Mouse (Mus musculus) lung, embryonic 15.5 days (tissue): ENCODE results near the gene Psmd1. TPM values are rescaled to one million over a fixed set of nuclear protein-coding genes. Genes with fewer than 3 reads are reported as not detected.

ENCODE experiments used
- ATAC-seq: fragments of 200-750 bp; cut with Nextera tagmentation; 2 replicates; pipeline ENCODE4 v1.8.0; 2017; ENCODE audit warnings: moderate number of reproducible peaks, borderline replicate concordance; ENCODE audit not compliant: low FRiP score, low TSS enrichment; ENCODE audit errors: extremely low read depth
- H3K27ac ChIP-seq: fragments of 300-500 bp; sonication (generic); 2 replicates; pipeline ENCODE4 v1.5.1; 2015; ENCODE audit warnings: moderate library complexity, mild to moderate bottlenecking, inconsistent platforms
- H3K27me3 ChIP-seq: fragments of 300-500 bp; sonication (generic); 2 replicates; pipeline ENCODE4 v1.6.1; 2015; ENCODE audit warnings: inconsistent platforms
- H3K36me3 ChIP-seq: fragments of 300-500 bp; sonication (generic); 2 replicates; pipeline ENCODE4 v1.6.1; 2015; ENCODE audit warnings: inconsistent platforms
- H3K4me1 ChIP-seq: fragments of 300-500 bp; sonication (generic); 2 replicates; pipeline ENCODE4 v1.6.1; 2015; ENCODE audit warnings: inconsistent platforms
- H3K4me2 ChIP-seq: fragments of 300-500 bp; sonication (generic); 2 replicates; pipeline ENCODE4 v1.6.1; 2015; ENCODE audit warnings: inconsistent platforms, mild to moderate bottlenecking, moderate library complexity
- H3K4me3 ChIP-seq: fragments of 300-500 bp; sonication (generic); 2 replicates; pipeline ENCODE4 v1.5.1; 2015; ENCODE audit warnings: mild to moderate bottlenecking, inconsistent platforms
- H3K9ac ChIP-seq: fragments of 300-500 bp; sonication (generic); 2 replicates; pipeline ENCODE4 v1.6.1; 2015; ENCODE audit warnings: inconsistent platforms
- H3K9me3 ChIP-seq: fragments of 300-500 bp; sonication (generic); 2 replicates; pipeline ENCODE4 v1.6.1; 2016; ENCODE audit warnings: inconsistent platforms
- WGBS: fragments of 180-500 bp; shearing (Covaris S2); methylation state at CpG from one replicate; pipeline ENCODE4 v1.1.7; 2015; 5-methylcytosine and 5-hydroxymethylcytosine counted together
- polyA plus RNA-seq: library from polyadenylated mRNA; unstranded; fragments of >200 nt; fragmentation: Nextera tagmentation; extraction: Ambion mirVana; gene quantifications from 2 replicates; pipeline ENCODE4 v1.2.1, GENCODE M21; 2015

The Psmd1 gene
- polyA plus RNA-seq, 1 experiment from 2014 or later: 176 TPM

DNA sequence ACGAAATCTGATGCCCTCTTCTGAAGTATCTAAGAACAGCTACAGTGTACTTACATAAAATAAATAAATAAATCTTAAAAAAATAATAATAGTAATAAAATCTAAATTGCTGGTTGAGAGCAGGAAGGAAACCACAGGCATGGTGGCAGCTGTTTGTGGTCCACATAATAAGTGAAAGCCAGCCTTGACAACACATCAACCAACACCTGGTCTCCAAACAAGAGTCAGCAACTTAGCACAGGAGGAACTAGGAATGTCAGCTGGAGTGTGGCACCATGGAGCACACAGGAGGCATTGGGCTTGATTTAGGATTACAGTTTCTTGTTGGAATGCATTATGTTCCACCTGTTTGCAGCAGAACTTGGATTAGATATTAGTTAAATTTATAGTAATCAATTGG, 40.9 kb downstream of the Psmd1 start:
- Histone ChIP-seq H3K4me3 (no peak overlapping the region), H3K4me1 (no peaks in the 10 kb centered on the region), H3K36me3 (peaks cover 6% of the 10 kb centered on the region; the same call in 1 of the 2 replicates), H3K27ac (no peak overlapping the region), H3K9ac (no peak overlapping the region), H3K27me3 (no peaks in the 10 kb centered on the region), H3K9me3 (no peaks in the 10 kb centered on the region), H3K4me2 (no peak overlapping the region)
- ATAC-seq: no peak
- WGBS: 96% methylated on average over 1 of the region's 1 CpGs

DNA sequence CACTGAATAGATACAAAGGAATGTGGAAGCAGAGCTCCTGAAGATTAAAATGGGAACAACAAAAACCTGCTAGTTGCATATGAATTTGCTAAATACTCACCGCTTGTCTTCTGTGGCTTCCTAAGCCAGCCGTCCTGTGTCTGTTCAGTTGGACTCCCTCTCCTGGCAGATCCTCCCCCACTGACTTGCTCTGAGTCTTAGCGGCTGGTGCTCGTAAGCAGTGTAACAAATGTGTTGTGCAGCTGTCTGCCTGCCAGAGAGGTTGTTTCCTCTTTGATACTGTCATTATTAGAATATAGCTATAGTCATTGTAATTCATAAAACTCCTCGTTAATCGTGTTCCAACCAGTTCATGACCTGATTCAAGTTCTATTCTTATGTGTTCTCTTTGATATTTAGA, 47.6 kb downstream of the Psmd1 start, which contains the start of gene Htr2b:
TSS of gene Htr2b (minus strand) at position 192 of the 400 bp plus-strand sequence.
- no peak within 1 kb of the TSS for H3K4me3 ChIP-seq
- WGBS: 47% methylated on average over 6 of the region's 6 CpGs
- no peak within 1 kb of the TSS for H3K9ac ChIP-seq
- ATAC-seq: no peak
- H3K9me3 ChIP-seq: no peaks in the 10 kb centered on the region
- no peak within 1 kb of the TSS for H3K4me2 ChIP-seq
- no peaks in the 10 kb centered on the region; the same call in 1 of the 2 replicates for H3K4me1 ChIP-seq
- peaks cover 4% of the 10 kb centered on the region; the same call in 1 of the 2 replicates for H3K36me3 ChIP-seq
- H3K27ac ChIP-seq: no peak within 1 kb of the TSS
- H3K27me3 ChIP-seq: no peaks in the 10 kb centered on the region

DNA sequence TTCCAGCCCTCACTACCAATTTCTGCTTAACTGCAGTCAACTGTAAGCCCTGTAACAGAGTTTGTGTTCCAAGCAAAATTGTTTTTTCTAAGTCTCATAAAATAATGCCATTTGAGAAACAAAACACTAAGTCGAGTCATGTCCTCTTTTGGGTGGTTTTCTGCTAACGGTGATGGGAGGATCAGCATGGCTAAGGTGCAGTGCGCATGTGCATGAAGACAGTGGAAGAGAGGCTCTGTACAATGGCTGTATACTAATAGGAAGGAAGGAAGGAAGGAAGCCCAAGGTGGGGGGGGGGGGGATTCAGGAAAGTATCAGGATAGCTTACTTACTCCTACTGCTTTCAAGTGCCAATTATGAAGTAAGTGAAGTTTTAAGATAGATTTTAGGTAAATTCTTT, 50.0 kb downstream of the Psmd1 start:
- H3K4me3 ChIP-seq: no peak overlapping the region
- H3K9me3 ChIP-seq: no peaks in the 10 kb centered on the region
- H3K4me1 ChIP-seq: no peaks in the 10 kb centered on the region; the same call in 1 of the 2 replicates
- no peak overlapping the region for H3K9ac ChIP-seq
- no peaks in the 10 kb centered on the region for H3K27me3 ChIP-seq
- no peak overlapping the region for H3K27ac ChIP-seq
- H3K36me3 ChIP-seq: peaks cover 21% of the 10 kb centered on the region
- 70% methylated on average over 3 of the region's 3 CpGs for WGBS
- no peak overlapping the region for H3K4me2 ChIP-seq
- no peak for ATAC-seq

DNA sequence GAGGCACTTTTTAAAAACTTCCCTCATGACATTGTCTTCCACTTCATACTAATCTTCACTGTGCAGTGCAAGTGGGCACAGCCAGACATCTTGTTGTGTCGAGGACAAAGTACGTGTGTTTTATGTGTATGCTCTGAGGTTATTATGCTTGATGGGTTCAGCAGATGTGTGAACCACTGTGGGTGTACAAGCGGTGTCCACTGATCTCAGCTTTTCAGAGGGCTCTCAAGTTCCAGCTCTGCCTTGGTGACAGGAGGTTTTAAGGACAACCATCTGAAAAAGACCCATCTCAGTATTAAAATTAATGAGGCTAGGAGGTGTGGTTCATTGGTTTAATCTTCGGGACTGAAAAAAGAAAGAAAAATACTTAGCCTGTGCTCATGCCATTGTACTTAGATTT, 55.4 kb downstream of the Psmd1 start:
- no peak overlapping the region for H3K4me3 ChIP-seq
- H3K9me3 ChIP-seq: no peaks in the 10 kb centered on the region
- H3K4me2 ChIP-seq: no peak overlapping the region
- whole genome bisulfite sequencing: 88% methylated on average over 4 of the region's 4 CpGs
- no peak overlapping the region for H3K27ac ChIP-seq
- no peaks in the 10 kb centered on the region for H3K4me1 ChIP-seq
- ATAC-seq: no peak
- H3K36me3 ChIP-seq: peaks cover 50% of the 10 kb centered on the region
- no peaks in the 10 kb centered on the region for H3K27me3 ChIP-seq
- no peak overlapping the region for H3K9ac ChIP-seq

DNA sequence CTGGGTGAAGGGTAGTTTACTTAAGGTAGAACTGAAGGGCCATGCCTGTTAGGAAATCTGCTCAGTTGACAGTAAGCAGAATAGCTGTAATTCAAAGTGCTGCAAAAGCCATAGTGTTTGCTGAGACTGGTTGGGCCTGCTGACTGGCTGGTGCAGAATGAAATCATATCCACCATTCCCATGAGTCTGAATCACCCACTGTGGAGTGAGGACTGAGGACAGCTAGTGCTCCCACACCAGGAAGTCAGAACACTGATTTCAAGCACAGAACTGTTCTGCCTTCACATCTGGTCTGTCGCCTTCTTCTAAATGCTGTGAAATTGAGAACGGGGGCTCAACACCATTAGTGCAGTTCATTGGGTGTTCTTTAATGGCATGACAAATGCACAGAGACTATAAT, 61.8 kb downstream of the Psmd1 start:
- 93% methylated on average over 2 of the region's 2 CpGs for WGBS
- peaks cover 62% of the 10 kb centered on the region for H3K36me3 ChIP-seq

DNA sequence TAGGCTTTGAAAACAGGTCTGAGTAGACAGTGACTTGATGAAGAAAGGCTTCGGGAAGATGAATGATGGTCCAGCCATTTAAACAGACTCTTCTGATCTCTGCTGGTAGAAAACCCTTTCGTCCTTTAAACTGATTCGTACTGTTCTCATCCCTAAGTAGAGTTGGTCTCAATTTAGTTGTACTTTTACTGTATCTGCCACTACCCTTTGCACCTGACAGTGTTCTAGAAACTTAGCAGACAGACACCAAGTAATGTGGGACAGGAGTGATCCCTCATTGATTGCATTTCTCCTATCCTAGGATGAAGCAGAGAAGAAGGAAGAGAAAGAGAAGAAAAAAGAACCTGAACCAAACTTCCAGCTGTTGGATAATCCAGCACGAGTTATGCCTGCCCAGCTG, 69.2 kb downstream of the Psmd1 start, which contains the start of gene Gm21972:
TSS of gene Gm21972 (plus strand) at position 301 of the 400 bp plus-strand sequence.
- Histone ChIP-seq H3K36me3 (peaks cover 73% of the 10 kb centered on the region), H3K9ac (no peak within 1 kb of the TSS), H3K27me3 (no peaks in the 10 kb centered on the region), H3K9me3 (no peaks in the 10 kb centered on the region), H3K27ac (no peak within 1 kb of the TSS), H3K4me2 (no peak within 1 kb of the TSS), H3K4me1 (no peaks in the 10 kb centered on the region), H3K4me3 (no peak within 1 kb of the TSS)
- ATAC-seq: no peak
- WGBS: 89% methylated on average over 4 of the region's 4 CpGs

More for the DNA sequence above, 61.8 kb downstream of the Psmd1 start:
- H3K4me1 ChIP-seq: no peaks in the 10 kb centered on the region
- no peak overlapping the region for H3K27ac ChIP-seq
- H3K4me3 ChIP-seq: no peak overlapping the region
- no peak for ATAC-seq
- no peaks in the 10 kb centered on the region for H3K9me3 ChIP-seq
- no peak overlapping the region for H3K9ac ChIP-seq
- H3K27me3 ChIP-seq: no peaks in the 10 kb centered on the region
- no peak overlapping the region for H3K4me2 ChIP-seq

DNA sequence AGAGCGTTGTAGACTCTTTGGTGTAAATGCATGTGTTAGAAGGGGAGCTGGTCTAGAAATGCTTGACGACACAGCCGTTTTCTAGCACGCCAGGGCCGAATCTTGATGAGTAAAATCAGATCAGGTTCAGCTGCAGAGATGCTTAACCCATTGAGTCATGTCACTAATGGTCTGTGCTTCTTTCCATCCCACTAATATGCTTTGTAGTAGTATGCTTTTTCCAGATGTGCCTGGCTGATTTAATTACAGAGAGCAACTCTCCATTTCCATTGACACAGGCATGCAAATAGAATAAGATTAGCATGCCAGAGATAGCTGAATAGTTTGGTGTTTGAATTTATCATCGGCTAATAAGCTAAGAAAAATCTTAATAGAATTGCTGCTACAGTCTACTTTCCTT, 71.1 kb downstream of the Psmd1 start:
- Histone ChIP-seq H3K4me3 (no peak overlapping the region), H3K9ac (no peak overlapping the region), H3K36me3 (peaks cover 70% of the 10 kb centered on the region), H3K27ac (no peak overlapping the region), H3K4me2 (no peak overlapping the region), H3K27me3 (no peaks in the 10 kb centered on the region), H3K4me1 (no peaks in the 10 kb centered on the region), H3K9me3 (no peaks in the 10 kb centered on the region)
- ATAC-seq: no peak
- 92% methylated on average over 6 of the region's 6 CpGs for WGBS

DNA sequence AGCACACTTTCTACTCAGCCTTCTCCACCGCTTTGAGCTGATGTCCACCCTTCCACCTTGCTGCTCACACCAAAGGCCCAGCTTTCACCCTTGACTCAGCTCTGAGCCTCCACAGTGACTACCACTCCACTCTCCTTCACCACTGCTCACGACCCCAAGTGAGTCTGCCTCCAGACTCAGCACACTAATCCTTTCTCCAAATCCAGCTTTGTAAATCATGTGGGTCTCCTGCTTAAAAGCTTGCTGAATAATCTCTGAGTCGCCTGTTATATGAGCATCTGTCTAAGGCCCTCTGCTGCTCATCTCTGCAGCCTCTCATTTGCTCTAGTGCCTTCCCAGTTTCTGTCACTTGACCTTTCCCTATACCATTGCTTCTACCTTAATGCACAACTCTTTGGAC, 76.9 kb downstream of the Psmd1 start:
- Histone ChIP-seq H3K27me3 (no peaks in the 10 kb centered on the region), H3K9ac (no peak overlapping the region), H3K36me3 (peaks cover 28% of the 10 kb centered on the region), H3K4me1 (no peaks in the 10 kb centered on the region), H3K4me3 (no peak overlapping the region), H3K27ac (no peak overlapping the region), H3K9me3 (no peaks in the 10 kb centered on the region), H3K4me2 (no peak overlapping the region)
- no peak for ATAC-seq
- 88% methylated on average over 3 of the region's 3 CpGs for WGBS

DNA sequence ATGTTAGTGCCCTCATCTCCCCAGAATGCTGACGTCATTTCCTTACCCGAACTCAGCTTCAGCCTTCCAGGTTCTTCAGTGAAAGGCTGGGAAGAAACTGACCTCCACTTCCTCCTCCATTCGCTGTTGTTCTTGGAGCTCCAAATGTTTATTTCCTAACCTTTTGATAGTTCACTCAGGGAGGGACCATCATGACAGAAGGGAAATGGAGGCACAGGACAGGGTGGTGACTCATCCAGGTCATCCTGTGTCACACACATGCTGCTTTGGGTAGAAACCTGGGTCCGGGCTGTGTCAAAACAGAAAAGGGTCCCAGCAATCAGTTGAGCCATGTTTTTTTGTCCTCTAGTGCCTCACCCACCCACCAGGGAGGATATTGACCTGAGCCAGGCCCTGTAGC, 79.0 kb downstream of the Psmd1 start:
- Histone ChIP-seq H3K4me2 (no peak overlapping the region), H3K27me3 (no peaks in the 10 kb centered on the region), H3K9me3 (no peaks in the 10 kb centered on the region), H3K4me3 (no peak overlapping the region), H3K36me3 (peaks cover 13% of the 10 kb centered on the region), H3K27ac (no peak overlapping the region), H3K4me1 (no peaks in the 10 kb centered on the region), H3K9ac (no peak overlapping the region)
- ATAC-seq: no peak
- whole genome bisulfite sequencing: 66% methylated on average over 4 of the region's 4 CpGs

DNA sequence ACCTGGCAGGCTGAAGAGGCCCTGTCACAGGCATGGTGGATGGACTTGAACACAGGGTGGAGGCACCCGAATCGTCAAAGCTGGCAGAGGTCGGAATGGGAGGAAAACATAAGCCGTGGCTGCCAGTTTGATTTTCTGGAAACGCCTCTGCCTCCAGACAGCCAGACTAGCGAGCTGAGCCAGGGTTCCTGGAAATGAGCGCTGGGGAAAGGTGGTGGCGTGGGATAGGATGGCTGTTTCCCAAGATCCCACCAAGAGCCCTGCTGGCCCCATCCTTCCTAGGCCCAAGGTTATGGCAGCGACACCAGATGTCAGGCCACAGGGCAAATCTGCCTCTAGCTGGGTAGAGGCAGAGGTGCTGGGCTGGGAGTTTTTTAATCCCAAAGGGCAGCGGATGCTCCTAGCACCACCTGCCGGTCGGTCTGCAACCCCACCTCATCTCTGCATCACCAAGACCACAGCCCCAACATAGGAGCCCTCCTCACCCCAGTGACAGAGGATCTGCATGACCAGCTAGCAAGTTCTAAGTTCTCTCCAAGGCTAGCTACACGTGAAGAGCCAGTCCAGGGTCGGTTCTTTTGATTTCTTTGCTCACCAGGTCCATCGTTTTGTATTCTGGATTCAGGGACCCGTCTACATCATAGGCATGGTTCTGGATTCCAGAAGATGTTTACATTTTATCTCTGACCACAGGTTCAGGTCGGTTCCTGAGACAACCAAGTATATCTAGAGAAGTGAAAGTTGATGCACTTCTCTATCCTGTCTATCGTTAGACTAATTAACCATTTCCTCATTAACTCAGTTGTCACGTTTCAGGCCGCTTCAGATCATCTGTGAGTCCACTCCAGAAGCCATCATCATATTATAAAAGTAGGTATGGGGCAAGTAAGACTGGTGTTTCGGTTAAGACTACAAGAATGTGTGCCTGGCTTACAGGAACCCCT, 80.1 kb downstream of the Psmd1 start:
- Histone ChIP-seq H3K9me3 (no peaks in the 10 kb centered on the region), H3K36me3 (0 out of 2 replicates have a peak, but pooled peaks cover 4% of the 10 kb centered on the region), H3K4me2 (no peak overlapping the region), H3K27ac (no peak overlapping the region), H3K9ac (no peak overlapping the region), H3K27me3 (no peaks in the 10 kb centered on the region), H3K4me3 (no peak overlapping the region), H3K4me1 (no peaks in the 10 kb centered on the region)
- no peak for ATAC-seq
- WGBS: 77% methylated on average over 21 of the region's 21 CpGs

DNA sequence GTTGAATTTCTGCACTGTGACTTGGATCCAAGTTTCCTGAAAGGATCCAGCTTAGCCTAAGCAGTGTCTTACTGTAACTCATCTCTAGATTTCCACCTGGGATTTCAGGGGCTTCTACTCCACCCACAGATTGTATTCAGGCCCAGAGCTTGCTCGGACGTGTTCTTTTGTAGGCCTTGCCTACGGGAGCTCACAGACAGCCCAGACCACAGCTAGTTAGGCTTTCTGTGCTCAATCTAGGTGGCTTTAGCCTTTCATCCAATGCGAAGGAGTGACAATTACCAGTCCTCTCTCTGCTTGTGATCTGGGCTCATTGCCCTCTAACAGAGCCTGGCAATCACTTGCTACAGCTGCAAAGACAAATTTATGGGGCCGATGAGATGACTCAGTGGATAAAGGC, 82.1 kb downstream of the Psmd1 start:
- no peak overlapping the region for H3K4me3 ChIP-seq
- H3K9me3 ChIP-seq: no peaks in the 10 kb centered on the region
- no peaks in the 10 kb centered on the region for H3K36me3 ChIP-seq
- H3K27ac ChIP-seq: no peak overlapping the region
- no peaks in the 10 kb centered on the region for H3K4me1 ChIP-seq
- no peak for ATAC-seq
- WGBS: 91% methylated on average over 5 of the region's 5 CpGs
- H3K27me3 ChIP-seq: no peaks in the 10 kb centered on the region
- no peak overlapping the region for H3K4me2 ChIP-seq
- H3K9ac ChIP-seq: no peak overlapping the region

DNA sequence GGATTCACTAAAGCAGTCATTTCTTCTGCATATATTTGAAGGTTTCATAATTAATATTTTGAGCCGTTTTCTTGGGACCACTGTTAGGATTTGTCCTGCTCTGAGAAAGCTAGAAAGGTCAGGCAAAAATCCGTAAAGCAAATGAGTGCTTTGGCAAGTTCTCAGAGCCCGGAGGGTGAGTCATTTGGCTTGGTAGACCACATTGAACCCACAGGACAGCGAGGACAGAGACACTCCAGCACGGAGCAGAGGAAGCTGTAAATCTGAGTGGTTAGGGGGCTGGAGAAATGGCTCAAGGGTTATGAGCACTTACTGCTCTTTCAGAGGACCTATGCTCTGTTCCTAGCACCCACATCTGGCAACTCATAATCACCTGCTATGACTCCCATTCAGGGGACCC, 83.4 kb downstream of the Psmd1 start:
- no peak overlapping the region for H3K9ac ChIP-seq
- no peak overlapping the region for H3K27ac ChIP-seq
- no peak for ATAC-seq

More for the DNA sequence above, 83.4 kb downstream of the Psmd1 start:
- no peak overlapping the region for H3K4me3 ChIP-seq
- H3K36me3 ChIP-seq: no peaks in the 10 kb centered on the region
- no peaks in the 10 kb centered on the region for H3K4me1 ChIP-seq
- no peaks in the 10 kb centered on the region for H3K9me3 ChIP-seq
- 70% methylated on average over 5 of the region's 5 CpGs for WGBS
- H3K27me3 ChIP-seq: no peaks in the 10 kb centered on the region
- H3K4me2 ChIP-seq: no peak overlapping the region
